Mouse (Mus musculus): ENCODE measurements around the gene Dnlz. TPM values are rescaled to one million over a fixed set of nuclear protein-coding genes. Genes with fewer than 3 reads are reported as not detected.

The Dnlz gene
- polyA plus RNA-seq, 1 experiment from 2014 or later = 23.1 TPM

DNA sequence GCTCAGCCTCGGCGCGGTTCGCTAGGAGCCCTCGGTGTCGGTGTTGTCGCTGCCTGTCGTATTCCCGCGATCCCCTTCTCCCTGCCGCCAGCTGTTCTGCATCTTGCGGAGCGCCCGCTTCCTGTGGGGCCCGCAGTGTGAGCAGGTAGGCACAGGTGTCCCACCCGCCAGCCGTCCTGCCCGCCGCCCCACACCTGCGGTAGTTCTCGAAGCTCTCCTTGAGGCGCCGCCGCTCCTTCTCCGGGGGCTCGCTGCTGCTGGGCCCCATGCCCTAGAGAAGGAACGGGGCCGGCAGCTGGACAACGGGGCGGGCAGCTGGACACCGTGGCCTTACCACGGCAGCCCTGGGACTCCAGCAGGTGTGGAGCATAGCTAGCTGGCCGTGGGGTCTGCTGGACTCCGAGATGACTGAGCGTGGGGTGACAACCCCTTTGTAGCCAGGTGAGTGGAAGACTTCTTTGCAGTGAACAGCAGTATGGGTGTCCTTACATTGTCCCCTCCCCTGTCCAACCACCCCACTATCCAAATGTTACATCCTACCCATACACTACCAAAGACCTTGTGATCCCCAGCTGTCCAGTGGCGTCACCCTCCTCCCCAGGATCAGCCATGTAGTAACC is 491 bp upstream of the Dnlz start:
- peaks cover 9% of the 10 kb centered on the region for H3K36me3 ChIP-seq (ENCODE audit: control insufficient read depth, insufficient read depth)
- 4% methylated on average over 36 of the region's 36 CpGs for WGBS
- H3K27ac ChIP-seq (ENCODE audit: low read length) = peak overlapping the region; percentile 47
- no peaks in the 10 kb centered on the region for H3K27me3 ChIP-seq (ENCODE audit: control insufficient read depth, insufficient read depth, low read length)
- peaks cover 19% of the 10 kb centered on the region for H3K4me1 ChIP-seq (ENCODE audit: control insufficient read depth, insufficient read depth, low read length)
- peak overlapping the region; percentile 99 for H3K4me2 ChIP-seq (ENCODE audit: low read depth, low read length)
- peak overlapping the region; percentile 93 for H3K9ac ChIP-seq (ENCODE audit: low read length)
- peak overlapping the region; percentile 89 for H3K4me3 ChIP-seq (ENCODE audit: low read length)
- 0 out of 2 replicates have a peak, but pooled peaks have one; percentile 6 for ATAC-seq (replicated peaks; ENCODE audit: extremely low read depth, insufficient read depth, low FRiP score)
- H3K9me3 ChIP-seq (replicated peaks; ENCODE audit: control insufficient read depth, low read length) = no peaks in the 10 kb centered on the region

DNA sequence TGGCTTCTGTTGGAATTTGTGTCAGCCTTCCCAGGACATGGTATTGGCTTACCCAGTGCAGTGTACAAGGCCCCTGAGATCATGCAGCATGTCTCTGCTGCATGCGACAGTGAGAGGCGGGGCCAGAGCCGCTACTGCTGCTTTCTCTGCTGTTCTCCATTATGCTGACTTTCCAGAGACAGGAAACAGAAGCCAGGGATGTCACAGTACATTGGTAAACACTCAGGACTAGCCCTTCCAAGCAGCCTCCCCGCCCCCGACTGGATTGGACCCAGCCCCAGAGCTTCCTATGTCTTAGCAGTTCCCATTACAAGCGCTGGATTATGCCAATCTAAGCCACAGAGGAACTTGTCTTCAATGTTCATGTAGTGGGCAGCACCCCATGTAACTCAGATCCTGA is 3.7 kb downstream of the Dnlz start:
- Histone ChIP-seq H3K4me2 (ENCODE audit: low read depth, low read length) (no peak overlapping the region), H3K4me1 (ENCODE audit: control insufficient read depth, insufficient read depth, low read length) (peaks cover 24% of the 10 kb centered on the region), H3K4me3 (ENCODE audit: low read length) (no peak overlapping the region), H3K9me3 (replicated peaks; ENCODE audit: control insufficient read depth, low read length) (no peaks in the 10 kb centered on the region), H3K36me3 (ENCODE audit: control insufficient read depth, insufficient read depth) (peaks cover 27% of the 10 kb centered on the region), H3K9ac (ENCODE audit: low read length) (no peak overlapping the region), H3K27ac (ENCODE audit: low read length) (peak overlapping the region; percentile 49), H3K27me3 (ENCODE audit: control insufficient read depth, insufficient read depth, low read length) (no peaks in the 10 kb centered on the region)
- 54% methylated on average over 6 of the region's 6 CpGs for WGBS
- ATAC-seq (replicated peaks; ENCODE audit: extremely low read depth, insufficient read depth, low FRiP score) = no peak

- Histone ChIP-seq H3K4me2 (ENCODE audit: low read depth, low read length) (peak overlapping the region; percentile 74), H3K9ac (ENCODE audit: low read length) (peak overlapping the region; percentile 32), H3K27ac (ENCODE audit: low read length) (peak overlapping the region; percentile 98), H3K4me3 (ENCODE audit: low read length) (no peak overlapping the region), H3K27me3 (ENCODE audit: control insufficient read depth, insufficient read depth, low read length) (no peaks in the 10 kb centered on the region), H3K36me3 (ENCODE audit: control insufficient read depth, insufficient read depth) (peaks cover 20% of the 10 kb centered on the region), H3K4me1 (ENCODE audit: control insufficient read depth, insufficient read depth, low read length) (peaks cover 48% of the 10 kb centered on the region), H3K9me3 (replicated peaks; ENCODE audit: control insufficient read depth, low read length) (no peaks in the 10 kb centered on the region)
- 48% methylated on average over 11 of the region's 11 CpGs for WGBS
- no peak for ATAC-seq (replicated peaks; ENCODE audit: extremely low read depth, insufficient read depth, low FRiP score)
These were observed 9.1 kb downstream of the Dnlz start for GRCm38 (mm10) chr2:26342609-26343490.

GRCm38 (mm10) chr2:26342044-26342443 is 9.9 kb downstream of the Dnlz start:
- Histone ChIP-seq H3K36me3 (ENCODE audit: control insufficient read depth, insufficient read depth) (peaks cover 20% of the 10 kb centered on the region), H3K4me3 (ENCODE audit: low read length) (peak overlapping the region; percentile 52), H3K27me3 (ENCODE audit: control insufficient read depth, insufficient read depth, low read length) (no peaks in the 10 kb centered on the region), H3K4me2 (ENCODE audit: low read depth, low read length) (peak overlapping the region; percentile 74), H3K27ac (ENCODE audit: low read length) (peak overlapping the region; percentile 98), H3K4me1 (ENCODE audit: control insufficient read depth, insufficient read depth, low read length) (peaks cover 48% of the 10 kb centered on the region), H3K9me3 (replicated peaks; ENCODE audit: control insufficient read depth, low read length) (no peaks in the 10 kb centered on the region), H3K9ac (ENCODE audit: low read length) (peak overlapping the region; percentile 80)
- WGBS = 20% methylated on average over 10 of the region's 10 CpGs
- peak; percentile 69 for ATAC-seq (replicated peaks; ENCODE audit: extremely low read depth, insufficient read depth, low FRiP score)

DNA sequence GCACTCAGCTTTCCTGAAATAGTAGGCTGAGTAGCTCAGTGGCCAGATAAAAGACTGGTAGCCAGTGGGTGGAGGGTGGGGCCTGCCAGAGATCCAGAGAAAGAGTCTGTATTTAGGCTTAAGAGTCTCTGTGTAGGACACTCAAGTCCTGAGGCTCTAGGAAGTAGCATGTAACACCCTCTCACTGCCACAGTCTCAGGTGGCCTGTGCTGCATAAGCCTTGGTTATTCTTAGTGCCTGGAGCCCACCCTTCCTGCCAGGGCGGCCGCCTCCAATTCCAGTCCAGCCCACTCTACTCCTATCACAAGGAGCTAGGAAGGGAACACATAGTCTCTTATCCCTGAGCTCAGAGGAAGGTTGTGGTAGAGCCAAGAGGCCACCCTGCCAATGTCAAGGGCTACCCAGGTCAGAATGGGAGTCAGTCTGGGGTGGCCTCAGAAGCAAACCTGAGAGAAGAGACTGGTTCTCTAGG is 10.4 kb downstream of the Dnlz start:
- ATAC-seq (replicated peaks; ENCODE audit: extremely low read depth, insufficient read depth, low FRiP score) = peak; percentile 43
- Histone ChIP-seq H3K36me3 (ENCODE audit: control insufficient read depth, insufficient read depth) (peaks cover 20% of the 10 kb centered on the region), H3K4me1 (ENCODE audit: control insufficient read depth, insufficient read depth, low read length) (peaks cover 48% of the 10 kb centered on the region), H3K4me3 (ENCODE audit: low read length) (peak overlapping the region; percentile 52), H3K9ac (ENCODE audit: low read length) (peak overlapping the region; percentile 80), H3K4me2 (ENCODE audit: low read depth, low read length) (peak overlapping the region; percentile 74), H3K9me3 (replicated peaks; ENCODE audit: control insufficient read depth, low read length) (no peaks in the 10 kb centered on the region), H3K27ac (ENCODE audit: low read length) (peak overlapping the region; percentile 98), H3K27me3 (ENCODE audit: control insufficient read depth, insufficient read depth, low read length) (no peaks in the 10 kb centered on the region)
- WGBS = 49% methylated on average over 2 of the region's 2 CpGs

GRCm38 (mm10) chr2:26339204-26339551 is 12.7 kb downstream of the Dnlz start:
- Histone ChIP-seq H3K4me3 (ENCODE audit: low read length) (peak overlapping the region; percentile 52), H3K9ac (ENCODE audit: low read length) (peak overlapping the region; percentile 80), H3K4me1 (ENCODE audit: control insufficient read depth, insufficient read depth, low read length) (peaks cover 48% of the 10 kb centered on the region), H3K36me3 (ENCODE audit: control insufficient read depth, insufficient read depth) (peaks cover 3% of the 10 kb centered on the region; the same call in 1 of the 2 replicates), H3K27ac (ENCODE audit: low read length) (peak overlapping the region; percentile 98), H3K4me2 (ENCODE audit: low read depth, low read length) (peak overlapping the region; percentile 74), H3K27me3 (ENCODE audit: control insufficient read depth, insufficient read depth, low read length) (no peaks in the 10 kb centered on the region), H3K9me3 (replicated peaks; ENCODE audit: control insufficient read depth, low read length) (no peaks in the 10 kb centered on the region)
- 37% methylated on average over 5 of the region's 5 CpGs for WGBS
- peak; percentile 70 for ATAC-seq (replicated peaks; ENCODE audit: extremely low read depth, insufficient read depth, low FRiP score)

DNA sequence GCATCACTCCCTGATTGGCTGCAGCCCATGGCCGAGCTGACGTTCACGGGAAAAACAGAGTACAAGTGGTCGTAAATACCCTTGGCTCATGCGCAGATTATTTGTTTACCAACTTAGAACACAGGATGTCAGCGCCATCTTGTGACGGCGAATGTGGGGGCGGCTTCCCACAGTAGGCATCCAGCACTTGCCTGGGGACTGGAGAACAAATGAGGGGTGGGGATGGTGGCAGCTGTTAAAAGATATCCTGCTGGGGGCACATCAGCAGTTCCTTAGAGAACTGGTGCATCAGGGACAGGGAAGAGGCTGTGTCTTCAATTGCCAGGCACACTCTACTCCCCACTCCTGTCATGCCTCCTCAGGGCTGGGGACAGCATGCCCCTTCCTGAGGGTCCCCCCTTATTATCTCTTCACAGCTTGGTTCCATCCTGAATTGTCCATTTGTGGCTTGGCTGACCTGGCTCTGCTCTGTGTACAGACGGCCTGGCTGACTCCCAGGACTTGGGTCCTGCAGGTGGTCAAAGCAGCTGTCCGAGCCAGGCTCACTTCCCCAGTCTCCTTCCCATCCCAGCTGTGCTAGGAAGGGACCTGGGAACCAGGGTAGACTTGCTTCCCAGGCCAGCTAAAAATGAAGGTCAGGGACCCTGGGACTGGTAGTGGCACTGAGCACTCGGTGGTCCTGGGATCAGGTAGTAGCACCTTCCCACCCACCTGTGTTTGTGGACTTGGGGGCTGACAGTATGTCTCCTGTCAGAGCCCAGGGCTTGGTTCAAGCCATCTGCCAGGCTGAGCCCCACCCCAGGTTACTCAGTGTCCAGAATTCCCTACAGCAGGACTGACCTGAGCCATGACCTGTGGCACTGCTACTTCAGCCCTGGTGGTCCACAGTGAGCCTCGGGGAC is 13.4 kb downstream of the Dnlz start:
- H3K27ac ChIP-seq (ENCODE audit: low read length) = peak overlapping the region; percentile 98
- peak overlapping the region; percentile 80 for H3K9ac ChIP-seq (ENCODE audit: low read length)
- 75% methylated on average over 8 of the region's 13 CpGs for WGBS
- peak overlapping the region; percentile 74 for H3K4me2 ChIP-seq (ENCODE audit: low read depth, low read length)
- H3K36me3 ChIP-seq (ENCODE audit: control insufficient read depth, insufficient read depth) = peaks cover 3% of the 10 kb centered on the region; the same call in 1 of the 2 replicates
- ATAC-seq (replicated peaks; ENCODE audit: extremely low read depth, insufficient read depth, low FRiP score) = no peak
- H3K9me3 ChIP-seq (replicated peaks; ENCODE audit: control insufficient read depth, low read length) = no peaks in the 10 kb centered on the region
- H3K27me3 ChIP-seq (ENCODE audit: control insufficient read depth, insufficient read depth, low read length) = no peaks in the 10 kb centered on the region
- no peak overlapping the region for H3K4me3 ChIP-seq (ENCODE audit: low read length)
- peaks cover 46% of the 10 kb centered on the region for H3K4me1 ChIP-seq (ENCODE audit: control insufficient read depth, insufficient read depth, low read length)

DNA sequence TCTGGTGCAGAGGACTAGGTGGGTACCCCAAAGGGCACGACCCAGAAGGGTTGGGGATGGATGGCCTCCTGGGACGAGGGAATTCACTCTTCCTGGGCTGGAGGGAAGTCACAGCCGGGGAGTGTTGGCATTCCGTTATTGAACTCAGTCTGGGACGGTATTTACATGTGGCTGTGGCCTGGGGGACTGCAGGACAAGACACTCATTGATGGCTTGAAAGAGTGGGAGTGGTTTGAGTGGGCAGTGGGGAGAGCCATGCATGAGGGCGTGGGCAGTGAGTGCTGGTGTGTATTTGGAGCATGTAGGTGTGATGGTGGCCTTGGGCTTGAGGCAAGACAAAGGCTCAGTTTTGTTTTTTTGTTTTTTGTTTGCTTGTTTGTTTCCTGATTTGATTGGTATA is 21.2 kb downstream of the Dnlz start:
- H3K27me3 ChIP-seq (ENCODE audit: control insufficient read depth, insufficient read depth, low read length) = no peaks in the 10 kb centered on the region
- 76% methylated on average over 6 of the region's 6 CpGs for WGBS
- no peaks in the 10 kb centered on the region for H3K9me3 ChIP-seq (replicated peaks; ENCODE audit: control insufficient read depth, low read length)
- peaks cover 15% of the 10 kb centered on the region for H3K4me1 ChIP-seq (ENCODE audit: control insufficient read depth, insufficient read depth, low read length)
- no peak overlapping the region; the same call in 1 of the 2 replicates for H3K9ac ChIP-seq (ENCODE audit: low read length)
- ATAC-seq (replicated peaks; ENCODE audit: extremely low read depth, insufficient read depth, low FRiP score) = no peak
- peaks cover 21% of the 10 kb centered on the region for H3K36me3 ChIP-seq (ENCODE audit: control insufficient read depth, insufficient read depth)
- H3K4me3 ChIP-seq (ENCODE audit: low read length) = no peak overlapping the region
- no peak overlapping the region; the same call in 1 of the 2 replicates for H3K27ac ChIP-seq (ENCODE audit: low read length)
- no peak overlapping the region for H3K4me2 ChIP-seq (ENCODE audit: low read depth, low read length)

Data from heart, embryonic 16.5 days (tissue).